Mouse (Mus musculus) liver, embryonic 13.5 days (tissue): Measurements from ENCODE around the gene Gm8113. TPM values are rescaled to one million over a fixed set of nuclear protein-coding genes. Genes with fewer than 3 reads are reported as not detected.
A peak's percentile ranks its signal among the peaks of the same experiment; 100 is the strongest.
"Not testable (repeated sequence)": the region's sequence is repeated elsewhere in the genome, so short reads cannot be mapped to it uniquely, and the experiment has no call there.

Source experiments
- ATAC-seq: fragments of 200-750 bp; cut with Nextera tagmentation; 2 replicates; pipeline ENCODE4 v1.8.0; 2017; ENCODE audit warnings: low read depth, mild to moderate bottlenecking, moderate number of reproducible peaks, moderate library complexity
- DNase-seq: peaks from one replicate; pipeline ENCODE4 v3.0.0; 2022
- H3K27ac ChIP-seq: fragments of 300-500 bp; sonication (generic); 2 replicates; pipeline ENCODE4 v1.5.1; 2015; ENCODE audit warnings: moderate library complexity, mild to moderate bottlenecking, inconsistent platforms
- H3K27me3 ChIP-seq: fragments of 300-500 bp; sonication (generic); 2 replicates; pipeline ENCODE4 v1.6.1; 2015; ENCODE audit warnings: mild to moderate bottlenecking, inconsistent platforms
- H3K36me3 ChIP-seq: fragments of 300-500 bp; sonication (generic); 2 replicates; pipeline ENCODE4 v1.6.1; 2015; ENCODE audit warnings: mild to moderate bottlenecking, inconsistent platforms
- H3K4me1 ChIP-seq: fragments of 300-500 bp; sonication (generic); replicated peaks from 2 replicates; pipeline ENCODE4 v1.6.1; 2015; ENCODE audit warnings: inconsistent platforms
- H3K4me2 ChIP-seq: fragments of 300-500 bp; sonication (generic); 2 replicates; pipeline ENCODE4 v1.6.1; 2015; ENCODE audit warnings: inconsistent platforms, mild to moderate bottlenecking, moderate library complexity
- H3K4me3 ChIP-seq: fragments of 300-500 bp; sonication (generic); replicated peaks from 2 replicates; pipeline ENCODE4 v1.5.1; 2015; ENCODE audit warnings: mild to moderate bottlenecking, inconsistent platforms
- H3K9ac ChIP-seq: fragments of 300-500 bp; sonication (generic); 2 replicates; pipeline ENCODE4 v1.6.1; 2015; ENCODE audit warnings: mild to moderate bottlenecking, inconsistent platforms
- H3K9me3 ChIP-seq: fragments of 300-500 bp; sonication (generic); replicated peaks from 2 replicates; pipeline ENCODE4 v1.6.1; 2016; ENCODE audit warnings: inconsistent platforms
- WGBS: fragments of 180-500 bp; shearing (Covaris S2); methylation state at CpG from one replicate; pipeline ENCODE4 v1.1.7; 2015; ENCODE audit not compliant: insufficient replicate concordance; 5-methylcytosine and 5-hydroxymethylcytosine counted together
- polyA plus RNA-seq: library from polyadenylated mRNA; unstranded; fragments of >200 nt; fragmentation: Nextera tagmentation; extraction: Ambion mirVana; gene quantifications from 2 replicates; pipeline ENCODE4 v1.2.1, GENCODE M21; 2015

The Gm8113 gene
- polyA plus RNA-seq, result 9.1 and 11.2 TPM in 2 replicates

- DNase-seq (peak; percentile 72), ATAC-seq (peak; percentile 92)
- peaks cover 18% of the 10 kb centered on the region; the same call in 1 of the 2 replicates for H3K4me1 ChIP-seq
- H3K4me2 ChIP-seq, result peak within 1 kb of the TSS; percentile 70
- not testable (repeated sequence) for H3K9me3 ChIP-seq, H3K36me3 ChIP-seq, H3K27me3 ChIP-seq
- H3K4me3 ChIP-seq, result peak within 1 kb of the TSS; percentile 64
- peak within 1 kb of the TSS; percentile 71 for H3K9ac ChIP-seq
- WGBS, result 7% methylated on average over 10 of the region's 10 CpGs
- H3K27ac ChIP-seq, result peak within 1 kb of the TSS; percentile 73
Observed at GRCm38 (mm10) chr14:43924688-43925403, at the start of gene Gm8113. TSS of gene Gm8113 (plus strand) at chr14:43925390.

- WGBS, result 66% methylated on average over 3 of the region's 3 CpGs
- not testable (repeated sequence) for H3K4me2 ChIP-seq, H3K36me3 ChIP-seq, DNase-seq, H3K27me3 ChIP-seq, H3K4me1 ChIP-seq, H3K9me3 ChIP-seq, ATAC-seq, H3K27ac ChIP-seq, H3K4me3 ChIP-seq, H3K9ac ChIP-seq
Observed at GRCm38 (mm10) chr14:43875417-43875816, 49.8 kb upstream of the Gm8113 start, which contains the start of gene Ear1. TSS of gene Ear1 (minus strand) at chr14:43875517.

- not testable (repeated sequence) for H3K27ac ChIP-seq, DNase-seq, H3K9ac ChIP-seq, H3K4me3 ChIP-seq, H3K36me3 ChIP-seq, H3K4me1 ChIP-seq, H3K9me3 ChIP-seq, H3K27me3 ChIP-seq, H3K4me2 ChIP-seq
- 33% methylated on average over 1 of the region's 2 CpGs for WGBS
- peak; percentile 57; the same call in 1 of the 2 replicates for ATAC-seq
Observed at GRCm38 (mm10) chr14:43877789-43878188, 47.4 kb upstream of the Gm8113 start.

- not testable (repeated sequence) for H3K4me2 ChIP-seq, H3K36me3 ChIP-seq, H3K27ac ChIP-seq, H3K9ac ChIP-seq, H3K27me3 ChIP-seq, H3K9me3 ChIP-seq, H3K4me1 ChIP-seq, H3K4me3 ChIP-seq
- ATAC-seq, result peak; percentile 82
- DNase-seq, result peak; percentile 6
- WGBS, result 19% methylated on average over 5 of the region's 5 CpGs
Observed at GRCm38 (mm10) chr14:43879966-43880545, 45.1 kb upstream of the Gm8113 start.

- WGBS, result 40% methylated on average over 1 of the region's 1 CpGs
- not testable (repeated sequence) for H3K27ac ChIP-seq
Observed at GRCm38 (mm10) chr14:43886235-43886634, 39.0 kb upstream of the Gm8113 start.

GRCm38 (mm10) chr14:43891288-43891687 lies 33.9 kb upstream of the Gm8113 start:
- H3K9ac ChIP-seq, H3K27me3 ChIP-seq, H3K36me3 ChIP-seq, DNase-seq, H3K27ac ChIP-seq, H3K4me1 ChIP-seq, H3K9me3 ChIP-seq, H3K4me2 ChIP-seq, ATAC-seq, H3K4me3 ChIP-seq: not testable (repeated sequence)
- 80% methylated on average over 1 of the region's 1 CpGs for WGBS

More at GRCm38 (mm10) chr14:43886235-43886634, 39.0 kb upstream of the Gm8113 start:
- not testable (repeated sequence) for H3K9ac ChIP-seq, ATAC-seq, H3K27me3 ChIP-seq, H3K36me3 ChIP-seq, DNase-seq, H3K4me2 ChIP-seq, H3K9me3 ChIP-seq, H3K4me3 ChIP-seq, H3K4me1 ChIP-seq

GRCm38 (mm10) chr14:43895357-43895756 lies 29.8 kb upstream of the Gm8113 start:
- not testable (repeated sequence) for DNase-seq, ATAC-seq, H3K4me2 ChIP-seq, H3K36me3 ChIP-seq, H3K27ac ChIP-seq, H3K9me3 ChIP-seq, H3K4me1 ChIP-seq, H3K9ac ChIP-seq, H3K4me3 ChIP-seq, H3K27me3 ChIP-seq
- WGBS, result 19% methylated on average over 2 of the region's 2 CpGs

GRCm38 (mm10) chr14:43898577-43898976 lies 26.6 kb upstream of the Gm8113 start:
- not testable (repeated sequence) for H3K4me1 ChIP-seq, H3K27ac ChIP-seq, H3K9me3 ChIP-seq, H3K27me3 ChIP-seq, H3K36me3 ChIP-seq, H3K9ac ChIP-seq, H3K4me2 ChIP-seq, ATAC-seq, H3K4me3 ChIP-seq, DNase-seq
- WGBS, result 56% methylated on average over 3 of the region's 3 CpGs

- DNase-seq, result not testable (repeated sequence)
Observed at GRCm38 (mm10) chr14:43918214-43918613, 7.0 kb upstream of the Gm8113 start.

GRCm38 (mm10) chr14:43923459-43923858 lies 1.7 kb upstream of the Gm8113 start, which contains the start of gene Ear10:
TSS of gene Ear10 (minus strand) at chr14:43923559.
- DNase-seq, H3K27me3 ChIP-seq, ATAC-seq, H3K4me3 ChIP-seq, H3K36me3 ChIP-seq, H3K4me2 ChIP-seq, H3K9me3 ChIP-seq, H3K9ac ChIP-seq: not testable (repeated sequence)
- 67% methylated on average over 3 of the region's 3 CpGs for WGBS
- peaks cover 18% of the 10 kb centered on the region; the same call in 1 of the 2 replicates for H3K4me1 ChIP-seq
- 0 out of 2 replicates have a peak within 1 kb of the TSS, but pooled peaks have one; percentile 13 for H3K27ac ChIP-seq

More at GRCm38 (mm10) chr14:43918214-43918613, 7.0 kb upstream of the Gm8113 start:
- not testable (repeated sequence) for H3K4me3 ChIP-seq, H3K27me3 ChIP-seq, H3K36me3 ChIP-seq, H3K9me3 ChIP-seq, H3K4me1 ChIP-seq, H3K9ac ChIP-seq, H3K4me2 ChIP-seq, ATAC-seq, H3K27ac ChIP-seq

GRCm38 (mm10) chr14:43925404-43925950 lies 287 bp downstream of the Gm8113 start:
- not testable (repeated sequence) for H3K27me3 ChIP-seq, DNase-seq, H3K9me3 ChIP-seq, H3K36me3 ChIP-seq
- H3K9ac ChIP-seq, result peak overlapping the region; percentile 71
- H3K4me3 ChIP-seq, result peak overlapping the region; percentile 64
- ATAC-seq, result peak; percentile 82
- peak overlapping the region; percentile 73 for H3K27ac ChIP-seq
- peaks cover 18% of the 10 kb centered on the region; the same call in 1 of the 2 replicates for H3K4me1 ChIP-seq
- 5% methylated on average over 21 of the region's 21 CpGs for WGBS
- peak overlapping the region; percentile 70 for H3K4me2 ChIP-seq
